Comparison of ENCODE assay signal across 26 mouse cellular contexts in the genomic region with DNA sequence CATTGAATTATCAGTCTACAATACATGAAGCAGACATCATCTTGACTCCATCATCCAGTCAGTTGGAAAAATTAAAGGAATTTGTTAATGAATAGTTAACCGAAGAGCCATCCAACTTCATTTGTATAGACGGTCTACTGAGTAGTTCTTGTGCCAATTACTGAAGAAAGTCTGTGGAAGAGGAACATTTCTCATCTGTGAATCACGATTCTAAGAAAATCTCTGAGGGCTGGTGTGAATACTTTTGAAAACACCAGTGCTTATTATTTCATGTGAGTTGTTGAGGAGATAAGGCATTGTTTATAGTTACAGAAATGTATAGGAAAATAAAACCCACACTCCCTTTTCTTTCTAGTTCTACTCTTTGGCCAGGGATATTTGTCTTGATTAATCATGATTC. TPM values are rescaled to one million over a fixed set of nuclear protein-coding genes. Genes with fewer than 3 reads are reported as not detected.
A peak's percentile ranks its signal among the peaks of the same experiment; 100 is the strongest.
DNase-seq lines count a peak whose midpoint lies in the region; TF ChIP-seq lines count a peak whose summit lies in the region.
"Had no signal": no experiment of that assay in that cellular context is flagged by ENCODE, and none has a peak within 500 bp of the region (broad histone marks: within the 10 kb centered on the region; RNA-seq: fewer than 3 reads in every experiment).

No protein-coding gene starts in this region.

- peaks cover 2% of the 10 kb centered on the region; the same call in 1 of the 2 replicates for H3K4me1 ChIP-seq in embryonic fibroblast, embryonic 13.5 days (ENCODE audit: control insufficient read depth, insufficient read depth, low read length)
- H3K4me1 ChIP-seq: embryonic facial prominence, embryonic 12.5 days; embryonic facial prominence, embryonic 15.5 days; forebrain, embryonic 12.5 days; hindbrain, embryonic 10.5 days; hindbrain, embryonic 13.5 days; intestine, embryonic 15.5 days had no signal

- H3K27ac ChIP-seq in embryonic fibroblast, embryonic 13.5 days (ENCODE audit: insufficient read depth, low read length): peak overlapping the region; percentile 91
- H3K27ac ChIP-seq: embryonic facial prominence, embryonic 12.5 days; embryonic facial prominence, embryonic 15.5 days; forebrain, embryonic 12.5 days; heart, adult 2 months; hindbrain, embryonic 10.5 days; hindbrain, embryonic 13.5 days; intestine, embryonic 15.5 days had no signal

- no peak for TF ChIP-seq POLR2A in embryonic fibroblast, embryonic 13.5 days (IDR thresholded peaks at IDR 0.05; ENCODE audit: low read depth, low read length)

- H3K4me3 ChIP-seq in embryonic fibroblast, embryonic 13.5 days (ENCODE audit: insufficient read depth, low read length): no peak overlapping the region
- H3K4me3 ChIP-seq: embryonic facial prominence, embryonic 12.5 days; embryonic facial prominence, embryonic 15.5 days; erythroblast, embryonic 14.5 days; forebrain, embryonic 12.5 days; heart, adult 2 months; hindbrain, embryonic 10.5 days; hindbrain, embryonic 13.5 days; intestine, embryonic 15.5 days had no signal

- TF ChIP-seq CTCF in embryonic fibroblast, embryonic 13.5 days (IDR thresholded peaks at IDR 0.05; ENCODE audit: borderline replicate concordance, insufficient read depth, low read length): no peak

- peak; percentile 12 for DNase-seq in right cerebral cortex, adult 18-20 months
- DNase-seq in right cerebral cortex, adult 2 months (ENCODE audit: low spot score in 2 of 2): no peak
- peak; percentile 60 for DNase-seq in NIH3T3 (ENCODE audit: low read depth)
- DNase-seq in heart, adult 9 months (ENCODE audit: low spot score in 2 of 2): no peak
- no peak for DNase-seq in layer of hippocampus, adult 9-11 months
- DNase-seq in urinary bladder, postnatal 25 days (ENCODE audit: low spot score): no peak
- DNase-seq: adrenal gland, postnatal 10 days; adrenal gland, postnatal 36 days; cerebellum, adult 11 months; cerebellum, adult 2 months; cerebellum, adult 9-11 months; cerebellum, postnatal 25 days; forebrain, postnatal 0 days; gastrocnemius, postnatal 10 days; gastrocnemius, postnatal 36 days; heart, adult 2 months; kidney, adult 11 months had no signal

RNA-seq across cellular contexts. Expression of a gene that starts 51.5 kb away (rescaled TPM):
- polyA plus RNA-seq in embryonic fibroblast, embryonic 13.5 days (2011; ENCODE audit: insufficient read length, low read depth, missing spikeins): 0.94 and 2.1 TPM in 2 replicates
- polyA plus RNA-seq: activated CD4-positive, CD25-positive, alpha-beta regulatory T cell, adult 4 months; cerebellum, adult 2 months; erythroblast, embryonic 14.5 days had no signal

Comparison
In these comparisons a context has a peak if more than half of its experiments do, and no peak if none do; other contexts are left out.
1. DNase-seq: peak in right cerebral cortex, adult 18-20 months (single experiment) and NIH3T3 (single experiment); none in right cerebral cortex, adult 2 months (0 of 2), heart, adult 9 months (0 of 2), layer of hippocampus, adult 9-11 months (single experiment) and urinary bladder, postnatal 25 days (single experiment).